Comparison of ENCODE assay signal across 11 mouse cellular contexts in the genomic region with DNA sequence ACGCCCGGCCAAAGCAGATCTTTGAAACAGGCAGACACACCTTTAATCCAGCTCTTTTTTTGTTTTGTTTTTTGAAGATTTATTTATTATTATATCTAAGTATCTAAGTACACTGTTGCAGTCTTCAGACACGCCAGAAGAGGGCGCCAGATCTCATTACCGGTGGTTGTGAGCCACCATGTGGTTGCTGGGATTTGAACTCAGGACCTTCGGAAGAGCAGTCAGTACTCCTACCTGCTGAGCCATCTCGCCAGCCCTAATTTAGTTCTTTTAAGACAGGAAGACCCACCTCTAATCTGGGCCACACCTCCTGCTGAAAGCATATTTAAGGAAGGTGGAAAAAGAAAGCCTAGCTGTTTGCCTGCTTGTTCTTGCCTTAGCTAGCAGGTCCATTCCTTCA. TPM values are rescaled to one million over a fixed set of nuclear protein-coding genes. Genes with fewer than 3 reads are reported as not detected.
DNase-seq lines count a peak whose midpoint lies in the region; ATAC-seq and TF ChIP-seq lines count a peak whose summit lies in the region.
"Had no signal": no experiment of that assay in that cellular context is flagged by ENCODE, and none has a peak within 500 bp of the region (broad histone marks: within the 10 kb centered on the region; RNA-seq: fewer than 3 reads in every experiment).

No protein-coding gene starts in this region.

- no peak overlapping the region for H3K27ac ChIP-seq in liver, embryonic 12.5 days
- H3K27ac ChIP-seq in intestine, embryonic 16.5 days (ENCODE audit: low read length): no peak overlapping the region
- H3K27ac ChIP-seq: heart, embryonic 15.5 days had no signal

- H3K36me3 ChIP-seq in liver, embryonic 12.5 days: no peaks in the 10 kb centered on the region
- no peaks in the 10 kb centered on the region for H3K36me3 ChIP-seq in E14TG2a.4 (ENCODE audit: insufficient read depth, low read length)
- H3K36me3 ChIP-seq in intestine, embryonic 16.5 days (ENCODE audit: control insufficient read depth, insufficient read depth, low read length): no peaks in the 10 kb centered on the region
- H3K36me3 ChIP-seq: heart, embryonic 15.5 days had no signal

- WGBS in liver, embryonic 12.5 days (ENCODE audit: insufficient replicate concordance): 42% methylated on average over 7 of the region's 7 CpGs
- 60% methylated on average over 7 of the region's 7 CpGs for WGBS in intestine, embryonic 16.5 days

- H3K9me3 ChIP-seq in liver, embryonic 12.5 days (replicated peaks): no peaks in the 10 kb centered on the region
- no peaks in the 10 kb centered on the region for H3K9me3 ChIP-seq in E14TG2a.4 (ENCODE audit: low read length)
- H3K9me3 ChIP-seq in intestine, embryonic 16.5 days (ENCODE audit: control insufficient read depth, low read length): no peaks in the 10 kb centered on the region
- H3K9me3 ChIP-seq: heart, embryonic 15.5 days had no signal

- no peak overlapping the region for H3K4me3 ChIP-seq in liver, embryonic 12.5 days
- H3K4me3 ChIP-seq in E14TG2a.4 (replicated peaks; ENCODE audit: low read length): no peak overlapping the region
- H3K4me3 ChIP-seq in intestine, embryonic 16.5 days (ENCODE audit: low read length): no peak overlapping the region
- H3K4me3 ChIP-seq: heart, embryonic 15.5 days had no signal

- H3K9ac ChIP-seq in liver, embryonic 12.5 days: no peak overlapping the region
- no peak overlapping the region for H3K9ac ChIP-seq in intestine, embryonic 16.5 days (ENCODE audit: low read depth, low read length)
- H3K9ac ChIP-seq: heart, embryonic 15.5 days had no signal

- peak; percentile 48; the same call in 1 of the 2 replicates for TF ChIP-seq CTCF in E14TG2a.4 (conservative IDR thresholded peaks at IDR 0.05; ENCODE audit: low read length)

- H3K4me1 ChIP-seq in liver, embryonic 12.5 days: peaks cover 21% of the 10 kb centered on the region
- peaks cover 50% of the 10 kb centered on the region for H3K4me1 ChIP-seq in E14TG2a.4 (replicated peaks; ENCODE audit: low read depth, low read length)
- peaks cover 8% of the 10 kb centered on the region; the same call in 1 of the 2 replicates for H3K4me1 ChIP-seq in intestine, embryonic 16.5 days (ENCODE audit: control insufficient read depth, insufficient read depth, low read length)

- peak; percentile 20 for DNase-seq in embryo, embryonic 10 days (ENCODE audit: low spot score)
- no peak for DNase-seq in embryo, embryonic 10.5 days (ENCODE audit: low spot score)
- DNase-seq in liver: peak; percentile 58
- DNase-seq in lung, postnatal 36 days: peak; percentile 40
- DNase-seq in cerebellum, postnatal 4 days (ENCODE audit: low spot score in 2 of 2): no peak
- DNase-seq: right cerebral cortex, postnatal 14 days had no signal

- H3K4me2 ChIP-seq in liver, embryonic 12.5 days: no peak overlapping the region
- no peak overlapping the region for H3K4me2 ChIP-seq in intestine, embryonic 16.5 days (ENCODE audit: low read depth, low read length)
- H3K4me2 ChIP-seq: heart, embryonic 15.5 days had no signal

- peaks cover 37% of the 10 kb centered on the region for H3K27me3 ChIP-seq in liver, embryonic 12.5 days (replicated peaks)
- H3K27me3 ChIP-seq in E14TG2a.4 (ENCODE audit: insufficient read depth, low read length): no peaks in the 10 kb centered on the region
- no peaks in the 10 kb centered on the region for H3K27me3 ChIP-seq in intestine, embryonic 16.5 days (replicated peaks; ENCODE audit: control insufficient read depth, insufficient read depth, low read length)

- no peak for ATAC-seq in liver, embryonic 12.5 days
- ATAC-seq in intestine, embryonic 16.5 days: no peak
- ATAC-seq: forebrain, embryonic 16.5 days had no signal

RNA-seq across cellular contexts. Expression of a gene that starts 7.5 kb away (rescaled TPM):
- polyA plus RNA-seq in liver, embryonic 12.5 days (2016; fragmentation: Nextera tagmentation; extraction: Ambion mirVana): 200 and 212 TPM in 2 replicates
- polyA plus RNA-seq in intestine, embryonic 16.5 days (2015; fragmentation: Nextera tagmentation; extraction: Ambion mirVana): 218 and 242 TPM in 2 replicates

RNA-seq across cellular contexts. Expression of a gene that starts 10.0 kb away (rescaled TPM):
- polyA plus RNA-seq in liver, embryonic 12.5 days (2016; fragmentation: Nextera tagmentation; extraction: Ambion mirVana): 17.1 and 19.5 TPM in 2 replicates
- 14.7 and 20.8 TPM in 2 replicates for polyA plus RNA-seq in intestine, embryonic 16.5 days (2015; fragmentation: Nextera tagmentation; extraction: Ambion mirVana)

RNA-seq across cellular contexts. Expression of a gene that starts 25.8 kb away (rescaled TPM):
- polyA plus RNA-seq in liver, embryonic 12.5 days (2016; fragmentation: Nextera tagmentation; extraction: Ambion mirVana): 4.5 and 5.0 TPM in 2 replicates
- polyA plus RNA-seq in intestine, embryonic 16.5 days (2015; fragmentation: Nextera tagmentation; extraction: Ambion mirVana): 2.3 and 2.9 TPM in 2 replicates

Comparison
In these comparisons a context has a peak if more than half of its experiments do, and no peak if none do; other contexts are left out.
1. DNase-seq: peak in embryo, embryonic 10 days (single experiment), liver (single experiment) and lung, postnatal 36 days (single experiment); none in embryo, embryonic 10.5 days (single experiment) and cerebellum, postnatal 4 days (0 of 2).